Mouse (Mus musculus) G1E (cell line): ENCODE measurements around the gene Tep1.

ENCODE experiments used
- CTCF ChIP-seq: IDR thresholded peaks from 2 replicates; pipeline ENCODE4 v1.5.1; 2012; ENCODE audit warnings: low read depth, low read length, inconsistent platforms, mixed read lengths
- GATA1 ChIP-seq: IDR thresholded peaks from 2 replicates; pipeline ENCODE4 v1.6.1; 2012; ENCODE audit warnings: borderline replicate concordance, low read length, inconsistent platforms, mixed read lengths
- GATA2 ChIP-seq: IDR thresholded peaks from 2 replicates; pipeline ENCODE4 v1.6.1; 2012; ENCODE audit warnings: low read depth, low read length, inconsistent platforms, borderline replicate concordance
- POLR2AphosphoS5 ChIP-seq: IDR thresholded peaks from 2 replicates; pipeline ENCODE4 v1.6.1; 2012; ENCODE audit warnings: low read depth, low read length, inconsistent platforms; ENCODE audit not compliant: insufficient replicate concordance
- TAL1 ChIP-seq: conservative IDR thresholded peaks from 2 replicates; pipeline ENCODE4 v1.6.1; 2012; ENCODE audit warnings: low read depth, low read length, inconsistent platforms, mixed read lengths

- TF ChIP-seq CTCF (no peak), GATA1 (no peak), POLR2AphosphoS5 (no peak), TAL1 (no peak), GATA2 (no peak)
These were observed 27.0 kb upstream of the Tep1 start, which contains the start of gene Klhl33 for GRCm38 (mm10) chr14:50897374-50897765.
